Mouse (Mus musculus) E14TG2a.4 (cell line): Measurements from ENCODE around the gene Utrn.

Experiments used
- H3K27me3 ChIP-seq: 2 replicates; pipeline ENCODE4 v1.6.1; 2014; ENCODE audit warnings: low read length, control low read depth; ENCODE audit not compliant: insufficient read depth
- H3K36me3 ChIP-seq: 2 replicates; pipeline ENCODE4 v1.6.1; 2014; ENCODE audit warnings: low read length, control low read depth; ENCODE audit not compliant: insufficient read depth
- H3K4me1 ChIP-seq: replicated peaks from 2 replicates; pipeline ENCODE4 v1.6.1; 2014; ENCODE audit warnings: low read depth, low read length, control low read depth
- H3K4me3 ChIP-seq: replicated peaks from 2 replicates; pipeline ENCODE4 v1.5.1; 2014; ENCODE audit warnings: mild to moderate bottlenecking, low read length
- H3K9me3 ChIP-seq: 2 replicates; pipeline ENCODE4 v1.6.1; 2014; ENCODE audit warnings: low read length, control low read depth
- CTCF ChIP-seq: conservative IDR thresholded peaks from 2 replicates; pipeline ENCODE4 v1.5.1; 2014; ENCODE audit warnings: low read length
- NANOG ChIP-seq: IDR thresholded peaks from 2 replicates; pipeline ENCODE4 v1.6.1; 2014; ENCODE audit warnings: borderline replicate concordance, low read length, mixed read lengths
- POU5F1 ChIP-seq: IDR thresholded peaks from 2 replicates; pipeline ENCODE4 v1.6.1; 2014; ENCODE audit warnings: low read length, borderline replicate concordance

Gene Utrn

GRCm38 (mm10) chr10:12756692-12757091 is 112.5 kb downstream of the Utrn start:
- Histone ChIP-seq H3K27me3 (peaks cover 6% of the 10 kb centered on the region), H3K4me1 (no peaks in the 10 kb centered on the region; the same call in 1 of the 2 replicates), H3K4me3 (no peak overlapping the region), H3K36me3 (no peaks in the 10 kb centered on the region; the same call in 1 of the 2 replicates), H3K9me3 (no peaks in the 10 kb centered on the region)
- no peak for TF ChIP-seq CTCF
- no peak for TF ChIP-seq NANOG
- TF ChIP-seq POU5F1, result no peak

GRCm38 (mm10) chr10:12754911-12755310 is 114.3 kb downstream of the Utrn start:
- Histone ChIP-seq H3K4me1 (no peaks in the 10 kb centered on the region; the same call in 1 of the 2 replicates), H3K4me3 (no peak overlapping the region), H3K27me3 (no peaks in the 10 kb centered on the region), H3K36me3 (peaks cover 12% of the 10 kb centered on the region), H3K9me3 (no peaks in the 10 kb centered on the region)
- TF ChIP-seq CTCF, result no peak
- no peak for TF ChIP-seq POU5F1
- TF ChIP-seq NANOG, result no peak

GRCm38 (mm10) chr10:12754166-12754565 is 115.0 kb downstream of the Utrn start:
- peaks cover 20% of the 10 kb centered on the region for H3K36me3 ChIP-seq
- no peaks in the 10 kb centered on the region for H3K27me3 ChIP-seq
- H3K4me3 ChIP-seq, result no peak overlapping the region
- H3K4me1 ChIP-seq, result no peaks in the 10 kb centered on the region; the same call in 1 of the 2 replicates
- TF ChIP-seq CTCF, result no peak
- no peak for TF ChIP-seq NANOG
- TF ChIP-seq POU5F1, result no peak
- no peaks in the 10 kb centered on the region for H3K9me3 ChIP-seq

- no peaks in the 10 kb centered on the region for H3K9me3 ChIP-seq
- no peak for TF ChIP-seq CTCF
- no peak for TF ChIP-seq POU5F1
- TF ChIP-seq NANOG, result no peak
- no peaks in the 10 kb centered on the region for H3K4me1 ChIP-seq
- peaks cover 14% of the 10 kb centered on the region for H3K36me3 ChIP-seq
- H3K27me3 ChIP-seq, result no peaks in the 10 kb centered on the region
- no peak overlapping the region for H3K4me3 ChIP-seq
Measured at GRCm38 (mm10) chr10:12743717-12744116, 125.4 kb downstream of the Utrn start.

- Histone ChIP-seq H3K4me3 (no peak overlapping the region), H3K36me3 (peaks cover 36% of the 10 kb centered on the region), H3K9me3 (peaks cover 7% of the 10 kb centered on the region), H3K27me3 (no peaks in the 10 kb centered on the region), H3K4me1 (no peaks in the 10 kb centered on the region)
- TF ChIP-seq NANOG (no peak), CTCF (no peak), POU5F1 (no peak)
Measured at GRCm38 (mm10) chr10:12739302-12739987, 129.7 kb downstream of the Utrn start.

- TF ChIP-seq POU5F1 (no peak), CTCF (no peak), NANOG (no peak)
- H3K4me1 ChIP-seq, result no peaks in the 10 kb centered on the region
- peaks cover 43% of the 10 kb centered on the region for H3K36me3 ChIP-seq
- no peaks in the 10 kb centered on the region for H3K27me3 ChIP-seq
- H3K4me3 ChIP-seq, result no peak overlapping the region
- peaks cover 7% of the 10 kb centered on the region for H3K9me3 ChIP-seq
Measured at GRCm38 (mm10) chr10:12737926-12738325, 131.2 kb downstream of the Utrn start.

- Histone ChIP-seq H3K36me3 (peaks cover 43% of the 10 kb centered on the region), H3K27me3 (no peaks in the 10 kb centered on the region), H3K9me3 (peaks cover 7% of the 10 kb centered on the region), H3K4me3 (no peak overlapping the region), H3K4me1 (no peaks in the 10 kb centered on the region)
- TF ChIP-seq POU5F1, result no peak
- TF ChIP-seq CTCF, result no peak
- no peak for TF ChIP-seq NANOG
Measured at GRCm38 (mm10) chr10:12736861-12737835, 132.0 kb downstream of the Utrn start.

GRCm38 (mm10) chr10:12735695-12736094 is 133.5 kb downstream of the Utrn start:
- no peak overlapping the region for H3K4me3 ChIP-seq
- H3K4me1 ChIP-seq, result peaks cover 2% of the 10 kb centered on the region; the same call in 1 of the 2 replicates
- no peaks in the 10 kb centered on the region for H3K27me3 ChIP-seq
- H3K9me3 ChIP-seq, result peaks cover 7% of the 10 kb centered on the region
- peaks cover 43% of the 10 kb centered on the region for H3K36me3 ChIP-seq
- no peak for TF ChIP-seq POU5F1
